18 mouse cellular contexts compared by ENCODE assay signal in genomic region chr12:31724576-31724975, GRCm38 (mm10). TPM values are rescaled to one million over a fixed set of nuclear protein-coding genes. Genes with fewer than 3 reads are reported as not detected.
"Had no signal": no experiment of that assay in that cellular context is flagged by ENCODE, and none has a peak within 500 bp of the region (broad histone marks: within the 10 kb centered on the region; RNA-seq: fewer than 3 reads in every experiment).

No protein-coding gene starts in this region.

- H3K4me2 ChIP-seq: limb, embryonic 13.5 days; liver, embryonic 12.5 days; liver, embryonic 15.5 days; lung, embryonic 15.5 days; midbrain, embryonic 11.5 days had no signal

- H3K9ac ChIP-seq: limb, embryonic 13.5 days; liver, embryonic 12.5 days; liver, embryonic 15.5 days; lung, embryonic 15.5 days had no signal

- H3K4me3 ChIP-seq: limb, embryonic 10.5 days; limb, embryonic 13.5 days; liver, embryonic 12.5 days; liver, embryonic 15.5 days; lung, embryonic 15.5 days had no signal

- DNase-seq: kidney, postnatal 14 days; kidney, postnatal 4 days; layer of hippocampus, adult 9-11 months; liver; lung, adult 18-20 months; lung, postnatal 36 days; midbrain, embryonic 14.5 days; thymus, adult 2 months; thymus, postnatal 14 days; thymus, postnatal 4 days had no signal

- H3K27ac ChIP-seq: limb, embryonic 10.5 days; limb, embryonic 13.5 days; liver, embryonic 12.5 days; liver, embryonic 15.5 days; lung, embryonic 15.5 days had no signal

- H3K27me3 ChIP-seq: limb, embryonic 13.5 days; liver, embryonic 12.5 days; liver, embryonic 15.5 days; lung, embryonic 15.5 days had no signal

- ATAC-seq: liver, embryonic 12.5 days had no signal

- H3K9me3 ChIP-seq: limb, embryonic 10.5 days; limb, embryonic 13.5 days; liver, embryonic 12.5 days; liver, embryonic 15.5 days; lung, embryonic 15.5 days had no signal

- H3K36me3 ChIP-seq: limb, embryonic 10.5 days; liver, embryonic 12.5 days; liver, embryonic 15.5 days; lung, embryonic 15.5 days had no signal

- H3K4me1 ChIP-seq: liver, embryonic 12.5 days; liver, embryonic 15.5 days had no signal

RNA-seq across cellular contexts. Expression of gene Gpr22, which starts 10.8 kb away (rescaled TPM):
- total RNA-seq: megakaryocyte-erythroid progenitor cell, adult 5-6 weeks had no signal
- polyA plus RNA-seq: spleen, adult 2 months had no signal
